Mouse (Mus musculus): ENCODE results near the gene Ampd2.

DNA sequence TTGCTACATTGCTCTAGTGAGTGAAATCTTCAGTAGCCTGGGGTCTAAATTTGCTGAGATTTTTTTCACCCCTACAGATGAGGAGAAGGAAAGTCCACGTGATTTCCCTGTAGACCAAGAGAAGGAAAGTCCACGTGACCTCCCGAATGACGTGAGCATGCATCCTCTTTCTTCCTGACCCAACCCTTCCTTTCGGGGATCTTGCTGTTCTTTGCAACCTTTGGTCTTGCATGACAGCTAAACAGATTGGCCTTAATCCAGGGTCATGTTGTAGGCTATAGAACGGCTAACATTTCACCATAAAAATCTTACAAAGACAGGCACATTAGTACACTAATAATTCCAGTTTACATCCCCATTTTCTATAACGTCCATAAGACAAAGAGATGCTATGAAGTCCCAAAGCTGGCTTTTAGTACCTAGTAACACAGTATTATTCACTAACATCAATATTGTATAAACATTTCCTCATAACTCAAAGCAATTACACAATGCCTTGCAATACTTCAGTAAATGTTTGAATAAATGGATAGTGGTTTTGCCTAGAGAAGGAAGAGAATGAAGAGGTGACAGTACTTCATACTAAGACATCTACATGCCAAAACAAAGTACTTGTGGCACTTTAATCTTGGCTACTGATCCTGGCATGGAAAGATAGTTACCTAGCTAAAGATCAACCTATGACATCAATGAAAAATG lies 27.3 kb upstream of the Ampd2 start:
- TF ChIP-seq CTCF (IDR thresholded peaks at IDR 0.05) (no peak), POLR2A (IDR thresholded peaks at IDR 0.05; ENCODE audit: insufficient read depth, low read depth, low read length) (no peak), EP300 (IDR thresholded peaks at IDR 0.05; ENCODE audit: insufficient read depth, low read depth, low read length) (no peak)

All from heart, adult 2 months (tissue).